Mouse (Mus musculus) stomach, postnatal 0 days (tissue): ENCODE results near the gene Ptpn1.

Experiments
- CTCF ChIP-seq: IDR thresholded peaks from 2 replicates; pipeline ENCODE4 v1.5.1; 2016; ENCODE audit warnings: antibody characterized with exemption, low read depth, mild to moderate bottlenecking, moderate library complexity
- EP300 ChIP-seq: optimal IDR thresholded peaks from 2 replicates; pipeline ENCODE3; 2016; ENCODE audit warnings: antibody characterized with exemption

DNA sequence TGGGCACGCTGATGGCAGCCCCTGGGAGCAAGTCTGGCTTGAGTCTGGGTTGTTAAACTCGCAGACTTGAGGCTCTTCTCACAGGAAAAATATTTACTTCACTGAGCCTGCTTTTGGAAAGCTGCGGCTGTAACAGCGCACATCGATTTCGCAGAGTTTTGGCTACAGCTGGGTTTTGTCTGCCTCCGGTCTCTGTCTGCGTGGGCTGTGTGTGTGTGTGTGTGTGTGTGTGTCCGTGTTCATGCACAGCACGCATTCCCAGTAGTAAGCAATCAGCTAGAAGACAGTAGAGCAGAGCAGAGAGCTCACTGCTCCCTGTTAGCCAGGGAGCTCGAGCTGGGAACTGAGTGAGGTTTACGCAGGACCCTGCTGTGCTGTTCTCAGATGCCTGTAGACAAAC, 93.3 kb downstream of the Ptpn1 start:
- TF ChIP-seq CTCF = no peak
- TF ChIP-seq EP300 = no peak
